Mouse (Mus musculus) bone marrow macrophage, adult 2 months (primary cell): ENCODE measurements around the gene Dlk1.

Source experiments
- CTCF ChIP-seq: IDR thresholded peaks from 2 replicates; pipeline ENCODE4 v1.5.1; 2012; ENCODE audit warnings: low read depth, mild to moderate bottlenecking, low read length, moderate library complexity
- POLR2A ChIP-seq: IDR thresholded peaks from 2 replicates; pipeline ENCODE4 v1.6.1; 2012; ENCODE audit warnings: mild to moderate bottlenecking, low read depth, low read length, borderline replicate concordance

GRCm38 (mm10) chr12:109423716-109424429 is 28.8 kb upstream of the Dlk1 start:
- TF ChIP-seq POLR2A: no peak
- no peak for TF ChIP-seq CTCF
